Mouse (Mus musculus) embryonic fibroblast, embryonic 13.5 days (primary cell): Measurements from ENCODE around the gene Tspear. TPM values are rescaled to one million over a fixed set of nuclear protein-coding genes. Genes with fewer than 3 reads are reported as not detected.

Experiments used
- H3K27ac ChIP-seq: 2 replicates; pipeline ENCODE4 v1.5.1; 2012; ENCODE audit warnings: low read length, control low read depth, inconsistent platforms; ENCODE audit not compliant: insufficient read depth
- H3K4me1 ChIP-seq: 2 replicates; pipeline ENCODE4 v1.6.1; 2011; ENCODE audit warnings: low read length; ENCODE audit not compliant: control insufficient read depth, insufficient read depth
- H3K4me3 ChIP-seq: 2 replicates; pipeline ENCODE4 v1.5.1; 2011; ENCODE audit warnings: mild to moderate bottlenecking, control low read depth, low read length; ENCODE audit not compliant: insufficient read depth
- CTCF ChIP-seq: IDR thresholded peaks from 2 replicates; pipeline ENCODE4 v1.5.1; 2011; ENCODE audit warnings: mild to moderate bottlenecking, control low read depth, low read length, moderate library complexity, borderline replicate concordance; ENCODE audit not compliant: insufficient read depth
- POLR2A ChIP-seq: IDR thresholded peaks from 2 replicates; pipeline ENCODE4 v1.6.1; 2011; ENCODE audit warnings: low read depth, mild to moderate bottlenecking, control low read depth, low read length, moderate library complexity
- polyA plus RNA-seq: library from polyadenylated mRNA; stranded (reverse); fragments of >200 nt; gene quantifications from 2 replicates; pipeline ENCODE4 v1.2.4, GENCODE M21; 2011; ENCODE audit warnings: low read depth; ENCODE audit not compliant: missing spikeins, insufficient read length

Tspear gene
- polyA plus RNA-seq, 1 experiment = not detected

DNA sequence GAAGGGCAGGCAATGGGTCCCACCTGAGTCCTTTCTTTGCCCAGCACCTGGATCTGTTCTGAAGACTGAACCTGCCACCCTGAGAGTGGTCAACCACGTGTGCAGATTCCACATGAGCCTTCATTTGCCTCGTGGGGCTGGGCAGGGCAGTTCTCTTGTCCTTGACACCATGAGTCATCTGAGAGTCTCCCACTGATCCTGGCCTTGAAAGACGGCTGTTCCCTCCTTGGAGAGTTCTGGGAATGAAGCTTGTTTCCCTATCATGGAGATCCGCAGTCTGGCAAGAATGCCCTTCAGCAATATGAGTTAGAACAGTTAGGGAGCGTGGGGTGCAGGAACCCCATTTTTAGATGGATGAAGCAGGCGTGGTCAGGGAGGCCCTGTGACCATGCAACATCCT is 152.6 kb downstream of the Tspear start:
- no peak overlapping the region for H3K4me3 ChIP-seq
- no peaks in the 10 kb centered on the region for H3K4me1 ChIP-seq
- TF ChIP-seq CTCF = no peak
- H3K27ac ChIP-seq = no peak overlapping the region

DNA sequence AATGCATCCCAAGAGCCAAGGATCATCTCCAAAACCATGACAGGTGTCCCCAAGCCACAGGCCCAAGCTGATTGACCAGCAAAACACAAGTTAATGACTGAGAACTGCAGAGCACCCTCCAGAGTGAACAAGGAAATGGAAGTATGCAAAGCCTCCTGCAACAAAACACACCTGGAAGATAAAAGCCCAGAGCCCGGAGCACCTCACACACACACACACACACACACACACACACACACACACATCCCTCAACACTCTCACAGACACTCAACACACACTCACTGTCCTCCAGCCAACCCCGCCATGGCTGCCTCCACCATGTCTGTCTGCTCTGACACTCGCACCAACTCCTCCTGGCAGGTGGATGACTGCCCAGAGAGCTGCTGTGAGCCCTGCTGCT is 160.1 kb downstream of the Tspear start, which contains the start of gene Gm36176:
Gene Gm36176, plus strand, starts transcription at position 301 of the 400 bp plus-strand sequence.
- H3K27ac ChIP-seq = no peak within 1 kb of the TSS
- no peaks in the 10 kb centered on the region for H3K4me1 ChIP-seq
- H3K4me3 ChIP-seq = no peak within 1 kb of the TSS
- TF ChIP-seq POLR2A = no peak

DNA sequence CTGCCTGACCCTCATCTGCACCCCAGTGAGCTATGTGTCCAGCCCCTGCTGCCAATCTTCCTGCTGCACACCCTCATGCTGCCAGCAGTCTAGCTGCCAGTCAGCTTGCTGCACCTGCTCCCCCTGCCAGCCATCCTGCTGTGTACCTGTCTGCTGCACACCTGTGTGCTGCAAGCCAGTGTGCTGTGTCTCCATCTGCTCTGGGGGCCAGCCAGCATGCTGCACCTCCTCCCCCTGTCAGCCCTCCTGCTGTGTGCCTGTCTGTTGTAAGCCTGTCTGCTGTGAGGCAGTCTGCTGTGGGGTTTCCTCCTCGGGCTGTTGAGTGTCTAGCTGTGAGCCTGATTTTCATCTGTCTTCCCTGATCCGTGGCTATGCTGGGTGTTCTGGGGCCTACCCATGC is 160.6 kb downstream of the Tspear start:
- no peak overlapping the region for H3K4me3 ChIP-seq
- no peak overlapping the region for H3K27ac ChIP-seq
- no peaks in the 10 kb centered on the region for H3K4me1 ChIP-seq
- TF ChIP-seq CTCF = no peak
- no peak for TF ChIP-seq POLR2A

GRCm38 (mm10) chr10:77847538-77847937 is 161.2 kb downstream of the Tspear start:
- Histone ChIP-seq H3K4me3 (no peak overlapping the region), H3K4me1 (no peaks in the 10 kb centered on the region), H3K27ac (no peak overlapping the region)
- no peak for TF ChIP-seq POLR2A
- no peak for TF ChIP-seq CTCF

GRCm38 (mm10) chr10:77852559-77852958 is 166.2 kb downstream of the Tspear start, which contains the start of gene Gm10318:
Gene Gm10318 (plus strand): TSS chr10:77852859.
- no peak for TF ChIP-seq CTCF
- TF ChIP-seq POLR2A = no peak
- no peak within 1 kb of the TSS for H3K4me3 ChIP-seq
- H3K27ac ChIP-seq = no peak within 1 kb of the TSS
- no peaks in the 10 kb centered on the region for H3K4me1 ChIP-seq

DNA sequence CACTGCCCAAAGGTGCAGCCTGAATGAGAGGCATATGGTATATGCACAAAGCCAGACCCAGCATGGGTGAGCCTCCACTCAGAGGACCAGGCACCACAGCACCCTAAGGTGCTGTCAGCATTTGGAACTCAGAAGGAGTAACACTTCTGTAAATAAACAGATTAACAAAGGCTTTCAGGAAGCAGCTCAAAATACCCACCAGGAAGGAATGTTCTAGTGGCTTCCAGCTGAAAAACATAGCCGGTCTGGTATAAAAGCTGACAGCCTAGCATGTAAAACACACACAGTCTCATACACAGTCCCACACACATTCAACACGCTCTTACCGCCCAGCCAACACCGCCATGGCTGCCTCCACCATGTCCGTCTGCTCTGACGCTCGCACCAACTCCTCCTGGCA is 175.3 kb downstream of the Tspear start, which contains the start of gene Gm3285:
Gene Gm3285, plus strand, starts transcription at position 301 of the 400 bp plus-strand sequence.
- Histone ChIP-seq H3K27ac (no peak within 1 kb of the TSS), H3K4me1 (no peaks in the 10 kb centered on the region), H3K4me3 (no peak within 1 kb of the TSS)
- no peak for TF ChIP-seq CTCF
- no peak for TF ChIP-seq POLR2A

- Histone ChIP-seq H3K27ac (no peak overlapping the region), H3K4me3 (no peak overlapping the region), H3K4me1 (no peaks in the 10 kb centered on the region)
- TF ChIP-seq POLR2A (no peak), CTCF (no peak)
Measured at GRCm38 (mm10) chr10:77864067-77864761, 177.8 kb downstream of the Tspear start.

- TF ChIP-seq POLR2A (no peak), CTCF (no peak)
- H3K4me1 ChIP-seq = no peaks in the 10 kb centered on the region
- H3K4me3 ChIP-seq = no peak overlapping the region
- H3K27ac ChIP-seq = no peak overlapping the region
Measured at GRCm38 (mm10) chr10:77864762-77865143, 178.4 kb downstream of the Tspear start.

DNA sequence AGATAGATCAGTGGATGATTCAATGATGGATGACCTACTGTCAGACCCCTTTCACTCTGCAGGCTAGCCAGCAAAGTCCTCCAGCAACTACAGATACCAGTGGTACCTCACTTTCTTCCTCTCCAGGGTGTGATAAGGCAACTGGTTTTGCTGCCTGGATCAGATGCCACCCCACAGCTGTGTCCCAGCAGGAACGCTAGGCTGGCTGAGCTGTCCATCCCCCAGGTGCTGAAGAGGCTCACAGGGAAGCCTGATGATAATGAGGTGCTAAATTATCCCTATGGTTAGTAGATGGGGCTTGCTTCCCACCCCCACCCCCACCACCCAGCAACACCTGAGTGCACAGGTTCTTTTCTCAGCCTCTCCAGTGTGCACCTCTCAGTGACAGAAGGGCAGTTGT is 181.2 kb downstream of the Tspear start:
- H3K4me1 ChIP-seq = no peaks in the 10 kb centered on the region
- no peak overlapping the region for H3K4me3 ChIP-seq
- TF ChIP-seq CTCF = no peak
- TF ChIP-seq POLR2A = no peak
- no peak overlapping the region for H3K27ac ChIP-seq

DNA sequence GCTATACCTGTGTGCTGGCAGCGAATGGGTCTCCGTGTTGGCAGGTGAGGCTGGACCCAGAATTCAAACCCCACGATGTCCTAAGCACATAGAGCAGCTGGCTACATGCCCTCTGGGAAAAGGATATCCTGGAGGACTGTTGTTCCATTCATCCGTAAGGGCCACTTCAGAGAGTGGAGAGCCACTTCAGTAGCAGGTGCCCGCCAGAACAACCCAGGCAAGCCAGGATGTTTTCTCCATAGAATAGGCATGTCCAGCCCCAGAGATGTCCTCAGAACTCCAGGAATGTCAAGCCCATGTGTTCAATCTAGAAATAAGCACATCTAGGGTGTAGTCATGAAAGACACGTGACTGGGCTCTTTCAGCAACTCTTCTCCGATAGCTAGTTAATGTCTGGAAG is 183.3 kb downstream of the Tspear start:
- H3K27ac ChIP-seq = no peak overlapping the region
- no peaks in the 10 kb centered on the region for H3K4me1 ChIP-seq
- TF ChIP-seq CTCF (no peak), POLR2A (no peak)
- H3K4me3 ChIP-seq = no peak overlapping the region
